In genomic region chr1:168709017-168709681, GRCm38 (mm10) we compare ENCODE assay signal across 7 mouse cellular contexts.
DNase-seq lines count a peak whose midpoint lies in the region; ATAC-seq and TF ChIP-seq lines count a peak whose summit lies in the region.

No protein-coding gene starts in this region.

- H3K27ac ChIP-seq in intestine, embryonic 16.5 days (ENCODE audit: low read length): peak overlapping the region; percentile 92
- H3K27ac ChIP-seq in liver, embryonic 13.5 days: peak overlapping the region; percentile 39; the same call in 1 of the 2 replicates

- H3K4me3 ChIP-seq in C2C12 (ENCODE audit: insufficient read depth, poor library complexity, severe bottlenecking): no peak overlapping the region
- peak overlapping the region; percentile 35 for H3K4me3 ChIP-seq in intestine, embryonic 16.5 days (ENCODE audit: low read length)
- no peak overlapping the region for H3K4me3 ChIP-seq in liver, embryonic 13.5 days (replicated peaks)

- peak overlapping the region; percentile 50 for H3K4me2 ChIP-seq in intestine, embryonic 16.5 days (ENCODE audit: low read depth, low read length)
- no peak overlapping the region for H3K4me2 ChIP-seq in liver, embryonic 13.5 days

- H3K9me3 ChIP-seq in intestine, embryonic 16.5 days (ENCODE audit: control insufficient read depth, low read length): no peaks in the 10 kb centered on the region
- no peaks in the 10 kb centered on the region for H3K9me3 ChIP-seq in liver, embryonic 13.5 days (replicated peaks)

- peak overlapping the region; percentile 4 for H3ac ChIP-seq in C2C12 (ENCODE audit: control insufficient read depth, insufficient read length, low read depth)

- H3K79me3 ChIP-seq in C2C12 (ENCODE audit: low read depth): no peaks in the 10 kb centered on the region

- no peak for TF ChIP-seq CTCF in C2C12 (IDR thresholded peaks at IDR 0.05; ENCODE audit: control insufficient read depth, insufficient read depth, insufficient read length)

- ATAC-seq in intestine, embryonic 16.5 days: peak; percentile 61
- no peak for ATAC-seq in liver, embryonic 13.5 days (ENCODE audit: low read depth)

- no peaks in the 10 kb centered on the region for H3K4me1 ChIP-seq in intestine, embryonic 16.5 days (ENCODE audit: control insufficient read depth, insufficient read depth, low read length)
- no peaks in the 10 kb centered on the region for H3K4me1 ChIP-seq in liver, embryonic 13.5 days (replicated peaks)

- H3K79me2 ChIP-seq in C2C12 (ENCODE audit: control insufficient read depth, insufficient read depth): no peaks in the 10 kb centered on the region

- no peaks in the 10 kb centered on the region for H3K27me3 ChIP-seq in C2C12 (ENCODE audit: control insufficient read depth, insufficient read depth, insufficient read length)
- H3K27me3 ChIP-seq in intestine, embryonic 16.5 days (replicated peaks; ENCODE audit: control insufficient read depth, insufficient read depth, low read length): no peaks in the 10 kb centered on the region
- H3K27me3 ChIP-seq in liver, embryonic 13.5 days: no peaks in the 10 kb centered on the region

- H3K36me3 ChIP-seq in C2C12 (ENCODE audit: control insufficient read depth, insufficient read depth): no peaks in the 10 kb centered on the region
- H3K36me3 ChIP-seq in intestine, embryonic 16.5 days (ENCODE audit: control insufficient read depth, insufficient read depth, low read length): no peaks in the 10 kb centered on the region
- no peaks in the 10 kb centered on the region for H3K36me3 ChIP-seq in liver, embryonic 13.5 days

- H3K9ac ChIP-seq in intestine, embryonic 16.5 days (ENCODE audit: low read depth, low read length): peak overlapping the region; percentile 55
- H3K9ac ChIP-seq in liver, embryonic 13.5 days: no peak overlapping the region

- DNase-seq in brain, adult 2 months (ENCODE audit: low read depth, low spot score): peak; percentile 71
- DNase-seq in frontal cortex, postnatal 36 days (ENCODE audit: low spot score in 2 of 2): peak; percentile 21 to 45
- DNase-seq in liver, embryonic 13.5 days: no peak
- peak; percentile 67 for DNase-seq in skeletal muscle tissue, adult 2 months (ENCODE audit: low read depth, low spot score)
- no peak for DNase-seq in testis, postnatal 10 days (ENCODE audit: low spot score)

- 10% methylated on average over 21 of the region's 21 CpGs for WGBS in intestine, embryonic 16.5 days
- 41% methylated on average over 21 of the region's 21 CpGs for WGBS in liver, embryonic 13.5 days (ENCODE audit: insufficient replicate concordance)

TF ChIP-seq in C2C12, 6 proteins besides CTCF, POLR2A, EP300 and RAD21:
- TF ChIP-seq CEBPB (IDR thresholded peaks at IDR 0.05; ENCODE audit: low read depth) (no peak), MYOD1 (IDR thresholded peaks at IDR 0.05; ENCODE audit: control insufficient read depth, insufficient read length, low read depth) (no peak), MYOG (IDR thresholded peaks at IDR 0.05; ENCODE audit: control insufficient read depth, extremely low read depth, insufficient read length) (no peak), MAX (IDR thresholded peaks at IDR 0.05) (no peak), FOSL1 (IDR thresholded peaks at IDR 0.05; ENCODE audit: insufficient read depth, low read length, poor library complexity, severe bottlenecking) (no peak), USF1 (IDR thresholded peaks at IDR 0.05; ENCODE audit: low read depth) (no peak)

Comparison
In these comparisons a context has a peak if more than half of its experiments do, and no peak if none do; other contexts are left out.
1. DNase-seq: peak in brain, adult 2 months (single experiment), frontal cortex, postnatal 36 days (2 of 2) and skeletal muscle tissue, adult 2 months (single experiment); none in liver, embryonic 13.5 days (single experiment) and testis, postnatal 10 days (single experiment).